Mouse (Mus musculus) frontal cortex, postnatal 25 days (tissue): ENCODE measurements at regions not wholly inside any gene's neighbourhood (a gene's known extent, or its start where the extent isn't known, plus 50 kb on each side); places are given as distances from the start of the nearest gene placed in this dataset.

ENCODE experiments used
- DNase-seq, 2 experiments: peaks; one replicate each; pipeline ENCODE4 v3.0.0; 2022; ENCODE audit warnings: low spot score in 2 of 2

DNA sequence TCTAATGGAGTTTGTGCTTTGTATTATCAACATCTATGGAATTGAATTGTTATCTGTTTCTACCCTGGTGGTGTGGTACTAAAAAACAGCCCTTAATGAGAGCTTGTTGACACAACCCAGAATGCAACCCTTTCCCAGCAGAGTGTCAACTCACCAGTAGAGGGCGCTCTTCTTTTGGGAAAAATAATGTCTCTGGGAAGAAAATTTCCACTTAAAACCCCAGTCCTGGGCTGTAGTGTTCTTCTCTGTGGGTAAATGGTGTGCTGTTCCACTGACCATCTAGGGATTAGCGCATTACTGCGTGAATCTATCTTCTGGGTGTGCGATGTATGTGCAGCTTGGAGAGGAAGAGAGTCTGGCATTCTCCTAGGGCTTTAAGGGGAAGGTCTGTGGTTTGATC, 106.5 kb upstream of the Slc30a5 start:
- DNase-seq = peak; percentile 28 to 44

GRCm38 (mm10) chr13:100933265-100933664, 100.0 kb upstream of the Slc30a5 start:
- no peak for DNase-seq

- no peak for DNase-seq
Observed at GRCm38 (mm10) chr13:100899566-100899965, 66.3 kb upstream of the Slc30a5 start.

DNA sequence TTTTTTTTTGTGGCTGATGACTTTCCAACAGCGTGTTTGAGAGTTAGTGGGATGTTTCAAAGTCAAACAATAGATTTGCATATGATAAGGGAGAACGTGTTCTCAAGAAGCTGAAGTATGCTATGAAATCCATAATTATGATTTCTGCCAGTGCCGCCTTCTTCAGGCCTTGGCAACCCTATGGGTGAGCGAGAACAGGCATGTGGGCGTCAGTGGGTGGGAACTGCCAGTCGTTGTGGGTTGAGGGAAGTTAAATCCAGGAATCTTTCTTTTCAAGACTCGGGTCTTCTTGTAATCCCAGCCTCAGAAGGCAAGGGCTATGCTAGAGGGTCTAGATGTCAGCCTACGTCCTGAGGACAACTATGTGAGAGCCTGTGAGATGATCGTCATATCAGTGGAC, 60.6 kb upstream of the Slc30a5 start:
- DNase-seq = no peak

GRCm38 (mm10) chr13:100893096-100893495, 59.9 kb upstream of the Slc30a5 start:
- DNase-seq = no peak

DNA sequence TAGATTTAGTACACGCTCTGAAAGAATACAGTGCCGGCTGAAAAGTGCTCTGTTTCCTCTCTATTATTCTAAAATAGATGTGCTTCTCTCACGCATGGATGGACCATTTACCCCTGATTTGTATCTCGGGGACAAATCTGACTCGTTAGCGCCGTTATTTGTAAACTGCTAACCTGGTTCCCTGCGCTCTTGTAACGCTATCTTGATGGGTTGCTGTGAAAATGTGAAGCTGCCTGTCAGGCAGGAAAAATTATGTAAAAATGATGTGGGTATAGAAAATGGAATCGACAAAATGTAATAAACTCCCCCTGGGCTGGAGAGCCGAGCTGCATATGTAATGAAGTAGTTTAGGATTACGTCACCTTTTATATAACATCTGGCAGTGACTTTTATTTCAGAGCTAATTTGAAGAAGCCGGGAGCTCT, 59.4 kb upstream of the Slc30a5 start:
- peak; percentile 9 to 29 for DNase-seq

DNA sequence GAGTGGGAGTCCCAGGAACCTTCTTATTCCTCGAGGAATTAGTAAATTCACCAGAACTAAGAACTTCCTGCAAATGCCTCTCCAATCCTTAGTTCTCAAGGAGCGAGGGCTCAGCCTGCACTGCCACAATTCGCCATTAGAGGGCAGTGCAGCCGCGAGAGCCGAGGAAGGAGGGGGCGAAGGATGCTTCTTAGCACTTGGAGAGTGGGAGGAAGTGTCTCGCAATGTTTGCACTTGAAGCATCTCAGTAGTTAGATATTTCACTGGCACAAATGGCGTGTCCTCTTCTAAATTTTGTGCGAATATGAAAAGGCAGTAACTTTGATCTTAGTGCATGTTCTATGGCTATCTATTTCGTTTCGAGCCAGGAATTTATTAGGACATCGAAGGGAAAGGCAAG, 59.0 kb upstream of the Slc30a5 start:
- DNase-seq = peak; percentile 77 to 80

DNA sequence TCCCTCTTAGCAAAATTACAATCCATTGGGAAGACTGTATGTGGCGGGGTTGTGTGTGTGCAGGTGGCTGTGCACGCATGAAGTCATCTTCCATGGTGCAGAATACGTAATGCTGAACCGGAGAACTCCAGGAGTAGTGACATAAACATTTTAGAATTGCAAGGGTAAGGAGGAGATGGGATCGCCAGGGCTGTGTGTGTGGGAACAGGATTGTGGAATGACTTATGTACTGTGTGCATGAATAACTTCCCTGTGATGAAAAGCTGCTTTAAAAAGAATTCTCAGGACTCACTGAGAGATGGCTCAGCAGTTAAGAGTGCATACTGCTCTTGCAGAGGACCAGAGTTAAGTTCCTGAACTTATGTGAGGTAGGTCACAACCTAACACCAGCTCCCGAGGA, 57.2 kb upstream of the Slc30a5 start:
- no peak for DNase-seq

DNA sequence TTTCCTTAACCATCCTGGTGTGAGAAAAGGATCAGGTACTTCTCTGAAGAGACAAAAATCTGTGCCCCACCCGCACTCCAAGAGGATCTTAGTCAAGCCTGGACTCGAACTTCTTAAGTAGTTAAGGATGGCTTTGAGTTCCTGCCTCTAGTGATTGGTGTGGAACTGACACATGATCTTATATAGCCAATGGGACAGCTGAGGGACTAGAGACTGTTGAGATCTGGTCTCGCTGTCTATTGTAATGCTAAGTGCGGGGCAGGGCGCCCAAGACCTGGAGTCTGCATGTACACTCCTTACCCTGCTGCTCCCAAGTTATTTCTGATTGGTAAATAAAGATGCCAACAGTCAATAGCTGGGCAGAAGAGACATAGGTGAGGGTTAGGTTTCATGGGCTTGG, 55.3 kb upstream of the Slc30a5 start:
- DNase-seq = no peak

- DNase-seq = no peak
Observed at GRCm38 (mm10) chr13:100883711-100884110, 50.5 kb upstream of the Slc30a5 start.
